ENCODE assay signal across 15 mouse cellular contexts in genomic region chr17:45974461-45974860, GRCm38 (mm10). TPM values are rescaled to one million over a fixed set of nuclear protein-coding genes. Genes with fewer than 3 reads are reported as not detected.
DNase-seq lines count a peak whose midpoint lies in the region; ATAC-seq and TF ChIP-seq lines count a peak whose summit lies in the region.
"Had no signal": no experiment of that assay in that cellular context is flagged by ENCODE, and none has a peak within 500 bp of the region (broad histone marks: within the 10 kb centered on the region; RNA-seq: fewer than 3 reads in every experiment).

No protein-coding gene starts in this region.

- 27% methylated on average over 7 of the region's 7 CpGs for WGBS in liver, embryonic 12.5 days (ENCODE audit: insufficient replicate concordance)
- 24% methylated on average over 7 of the region's 7 CpGs for WGBS in limb, embryonic 12.5 days
- WGBS in thymus, adult 2 months = 15% methylated on average over 7 of the region's 7 CpGs

- H3K4me3 ChIP-seq in liver, embryonic 12.5 days = no peak overlapping the region
- no peak overlapping the region for H3K4me3 ChIP-seq in limb, embryonic 12.5 days (replicated peaks)
- no peak overlapping the region for H3K4me3 ChIP-seq in thymus, adult 2 months (ENCODE audit: control insufficient read depth, insufficient read depth, low read length)
- H3K4me3 ChIP-seq: embryonic facial prominence, embryonic 13.5 days; hindbrain, embryonic 15.5 days; layer of hippocampus, adult 2 months; neural tube, embryonic 12.5 days had no signal

- no peak for ATAC-seq in liver, embryonic 12.5 days
- ATAC-seq in limb, embryonic 12.5 days (ENCODE audit: insufficient number of reproducible peaks, insufficient read depth, low FRiP score, low TSS enrichment, low read depth) = no peak
- no peak for ATAC-seq in inflammation-experienced regulatory T-cells, adult 6 months
- no peak for ATAC-seq in frontal cortex, adult (ENCODE audit: low TSS enrichment)

- H3K9ac ChIP-seq in liver, embryonic 12.5 days = no peak overlapping the region
- no peak overlapping the region for H3K9ac ChIP-seq in limb, embryonic 12.5 days (replicated peaks)
- H3K9ac ChIP-seq: embryonic facial prominence, embryonic 13.5 days; hindbrain, embryonic 15.5 days; liver, embryonic 14.5 days; neural tube, embryonic 12.5 days had no signal

- no peak for TF ChIP-seq CTCF in thymus, adult 2 months (IDR thresholded peaks at IDR 0.05; ENCODE audit: borderline replicate concordance, control insufficient read depth, extremely low read depth, insufficient read depth, low read length, poor library complexity)

- peaks cover 50% of the 10 kb centered on the region for H3K4me1 ChIP-seq in liver, embryonic 12.5 days
- H3K4me1 ChIP-seq in limb, embryonic 12.5 days (replicated peaks) = peaks cover 6% of the 10 kb centered on the region
- 0 out of 2 replicates have a peak, but pooled peaks cover 4% of the 10 kb centered on the region for H3K4me1 ChIP-seq in thymus, adult 2 months (replicated peaks; ENCODE audit: control insufficient read depth, insufficient read depth, low read length)
- H3K4me1 ChIP-seq: hindbrain, embryonic 15.5 days; neural tube, embryonic 12.5 days had no signal

- H3K27ac ChIP-seq in liver, embryonic 12.5 days = no peak overlapping the region
- 0 out of 2 replicates have a peak overlapping the region, but pooled peaks have one; percentile 13 for H3K27ac ChIP-seq in limb, embryonic 12.5 days
- no peak overlapping the region for H3K27ac ChIP-seq in thymus, adult 2 months (ENCODE audit: control insufficient read depth, insufficient read depth, low read length)
- H3K27ac ChIP-seq: embryonic facial prominence, embryonic 13.5 days; hindbrain, embryonic 15.5 days; layer of hippocampus, adult 2 months; liver, embryonic 14.5 days; neural tube, embryonic 12.5 days had no signal

- H3K27me3 ChIP-seq in liver, embryonic 12.5 days (replicated peaks) = no peaks in the 10 kb centered on the region
- no peaks in the 10 kb centered on the region for H3K27me3 ChIP-seq in limb, embryonic 12.5 days
- no peaks in the 10 kb centered on the region for H3K27me3 ChIP-seq in thymus, adult 2 months (ENCODE audit: control insufficient read depth, insufficient read depth, low read length)
- H3K27me3 ChIP-seq: embryonic facial prominence, embryonic 13.5 days; hindbrain, embryonic 15.5 days; neural tube, embryonic 12.5 days had no signal

- DNase-seq in liver = peak; percentile 48
- peak; percentile 70 for DNase-seq in embryo, embryonic 10.5 days (ENCODE audit: low spot score)
- peak; percentile 62 for DNase-seq in thymus, adult 2 months
- DNase-seq in kidney, adult 18-20 months = no peak
- DNase-seq: adrenal gland, postnatal 10 days; gastrocnemius, postnatal 25 days had no signal

- H3K4me2 ChIP-seq in liver, embryonic 12.5 days = no peak overlapping the region
- no peak overlapping the region for H3K4me2 ChIP-seq in limb, embryonic 12.5 days
- H3K4me2 ChIP-seq: embryonic facial prominence, embryonic 13.5 days; hindbrain, embryonic 15.5 days; neural tube, embryonic 12.5 days had no signal

- H3K36me3 ChIP-seq in liver, embryonic 12.5 days = no peaks in the 10 kb centered on the region
- H3K36me3 ChIP-seq in limb, embryonic 12.5 days = no peaks in the 10 kb centered on the region
- no peaks in the 10 kb centered on the region for H3K36me3 ChIP-seq in thymus, adult 2 months (ENCODE audit: control insufficient read depth, insufficient read depth, low read length)
- H3K36me3 ChIP-seq: embryonic facial prominence, embryonic 13.5 days; hindbrain, embryonic 15.5 days; neural tube, embryonic 12.5 days had no signal

- no peaks in the 10 kb centered on the region for H3K9me3 ChIP-seq in liver, embryonic 12.5 days (replicated peaks)
- H3K9me3 ChIP-seq in limb, embryonic 12.5 days = no peaks in the 10 kb centered on the region
- H3K9me3 ChIP-seq: embryonic facial prominence, embryonic 13.5 days; hindbrain, embryonic 15.5 days; neural tube, embryonic 12.5 days had no signal

- no peak for TF ChIP-seq POLR2A in thymus, adult 2 months (IDR thresholded peaks at IDR 0.05; ENCODE audit: control insufficient read depth, extremely low read depth, insufficient read depth, low read length, poor library complexity)

RNA-seq across cellular contexts. Expression of gene Vegfa, which starts 57.7 kb away (rescaled TPM):
- polyA plus RNA-seq in liver, embryonic 12.5 days (2016; fragmentation: Nextera tagmentation; extraction: Ambion mirVana) = 3.0 and 3.2 TPM in 2 replicates
- polyA plus RNA-seq in limb, embryonic 12.5 days (2016; fragmentation: Nextera tagmentation; extraction: Ambion mirVana) = 6.2 TPM in 2 replicates
- 50.3 and 65.2 TPM in 2 replicates for polyA plus RNA-seq in thymus, adult 2 months (2012; rRNA removed)
- polyA plus RNA-seq in inflammation-experienced regulatory T-cells, adult 6 months (2017; shearing (Covaris generic)) = not detected
